Mouse (Mus musculus) brown adipose tissue, adult 24 weeks (tissue): ENCODE results near the gene Med12l. TPM values are rescaled to one million over a fixed set of nuclear protein-coding genes. Genes with fewer than 3 reads are reported as not detected.

ENCODE experiments used
- H3K27ac ChIP-seq: fragments of 200-500 bp; replicated peaks from 2 replicates; pipeline ENCODE4 v1.5.1; 2012; ENCODE audit warnings: low read depth, mild to moderate bottlenecking, low read length
- H3K4me1 ChIP-seq: fragments of 200-500 bp; 2 replicates; pipeline ENCODE4 v1.6.1; 2012; ENCODE audit warnings: low read length, mixed read lengths; ENCODE audit not compliant: control insufficient read depth, insufficient read depth, insufficient read length
- H3K4me3 ChIP-seq: fragments of 200-500 bp; 2 replicates; pipeline ENCODE4 v1.5.1; 2012; ENCODE audit warnings: low read depth, mild to moderate bottlenecking, low read length, moderate library complexity; ENCODE audit not compliant: insufficient read depth
- polyA plus RNA-seq: library from polyadenylated mRNA; stranded (reverse); fragments of >200 nt; gene quantifications from 2 replicates; pipeline ENCODE4 v1.2.4, GENCODE M21; 2012; ENCODE audit not compliant: missing spikeins, insufficient read depth, insufficient read length

Gene Med12l
- polyA plus RNA-seq, 1 experiment, result 3.7 TPM

DNA sequence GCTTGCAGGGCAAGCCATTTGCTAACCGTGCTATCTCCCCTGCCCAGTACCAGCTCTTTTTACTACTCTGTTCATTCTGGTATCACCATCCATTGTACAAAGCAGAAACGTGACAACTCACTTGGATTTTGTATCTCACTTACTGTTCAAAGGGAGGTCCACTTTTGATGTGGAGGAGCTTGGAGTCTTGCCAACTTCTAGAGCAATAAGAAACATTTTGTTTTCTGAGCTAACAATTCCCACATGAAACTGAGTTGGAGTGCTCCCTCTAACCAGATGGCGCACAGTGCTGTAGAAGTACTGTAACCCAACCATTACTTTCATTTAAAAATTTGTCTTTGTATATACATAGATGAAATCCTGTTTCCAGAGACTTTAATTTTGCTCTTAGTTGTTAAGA is 225.3 kb downstream of the Med12l start:
- H3K4me3 ChIP-seq, result no peak overlapping the region
- H3K4me1 ChIP-seq, result 0 out of 2 replicates have a peak, but pooled peaks cover 2% of the 10 kb centered on the region
- no peak overlapping the region for H3K27ac ChIP-seq

DNA sequence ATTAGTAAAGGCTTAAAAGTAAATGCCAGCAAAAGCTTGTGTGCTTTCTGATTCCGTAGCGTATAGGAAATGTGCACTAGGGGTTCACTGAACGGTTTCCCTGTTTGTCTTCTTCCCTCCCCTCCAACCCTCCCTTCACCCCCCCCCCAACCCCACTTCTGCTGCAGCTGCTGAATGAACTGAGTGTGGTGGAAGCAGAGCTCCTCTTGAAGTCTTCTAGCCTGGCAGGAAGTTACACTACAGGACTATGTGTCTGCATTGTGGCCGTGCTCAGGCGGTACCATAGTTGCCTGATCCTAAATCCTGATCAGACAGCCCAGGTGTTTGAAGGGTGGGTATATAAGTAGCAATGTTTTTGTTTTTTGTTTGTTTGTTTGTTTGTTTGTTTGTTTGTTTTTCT is 229.3 kb downstream of the Med12l start:
- Histone ChIP-seq H3K27ac (no peak overlapping the region), H3K4me3 (no peak overlapping the region), H3K4me1 (no peaks in the 10 kb centered on the region)

DNA sequence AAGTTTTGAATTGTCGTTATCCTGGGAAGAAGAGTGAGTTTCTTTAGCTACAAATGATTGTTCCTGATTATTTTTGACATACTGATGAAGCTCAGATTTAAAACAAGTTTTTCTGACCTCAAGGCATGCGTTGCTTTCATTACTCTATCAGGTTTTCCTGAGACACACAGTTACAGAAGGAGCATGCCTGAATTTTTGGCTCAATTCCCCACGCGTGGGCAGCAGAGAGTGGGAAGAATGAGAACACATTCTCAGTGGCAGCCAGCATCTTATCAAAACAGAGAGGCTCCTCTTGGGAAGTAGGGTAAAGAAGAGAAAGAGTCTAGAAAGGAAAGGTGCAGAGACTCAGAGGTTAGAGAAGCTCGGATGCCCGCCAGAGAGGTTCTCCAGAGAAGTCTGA is 237.8 kb downstream of the Med12l start:
- Histone ChIP-seq H3K4me3 (no peak overlapping the region), H3K27ac (no peak overlapping the region)

DNA sequence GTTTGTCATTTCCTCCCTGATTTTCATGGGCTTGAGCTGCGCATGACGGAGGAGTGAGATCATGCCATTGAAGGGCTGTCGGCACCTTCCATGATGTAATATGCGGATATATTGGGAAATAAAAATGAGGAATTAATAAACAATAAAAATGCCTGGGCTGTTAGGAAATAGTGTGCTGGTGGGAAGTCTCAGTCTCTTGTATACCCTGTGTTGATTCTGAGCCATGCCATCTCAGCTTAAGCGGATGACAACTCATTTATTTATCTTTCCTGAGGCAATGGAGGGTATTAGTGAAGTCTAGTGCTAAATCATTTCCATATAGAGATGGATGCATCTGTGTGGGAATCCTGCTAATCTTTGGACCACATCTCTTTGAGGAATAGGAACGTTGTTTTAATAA is 242.4 kb downstream of the Med12l start:
- Histone ChIP-seq H3K27ac (no peak overlapping the region), H3K4me1 (no peaks in the 10 kb centered on the region), H3K4me3 (no peak overlapping the region)

More for the DNA sequence above, 237.8 kb downstream of the Med12l start:
- no peaks in the 10 kb centered on the region; the same call in 1 of the 2 replicates for H3K4me1 ChIP-seq

DNA sequence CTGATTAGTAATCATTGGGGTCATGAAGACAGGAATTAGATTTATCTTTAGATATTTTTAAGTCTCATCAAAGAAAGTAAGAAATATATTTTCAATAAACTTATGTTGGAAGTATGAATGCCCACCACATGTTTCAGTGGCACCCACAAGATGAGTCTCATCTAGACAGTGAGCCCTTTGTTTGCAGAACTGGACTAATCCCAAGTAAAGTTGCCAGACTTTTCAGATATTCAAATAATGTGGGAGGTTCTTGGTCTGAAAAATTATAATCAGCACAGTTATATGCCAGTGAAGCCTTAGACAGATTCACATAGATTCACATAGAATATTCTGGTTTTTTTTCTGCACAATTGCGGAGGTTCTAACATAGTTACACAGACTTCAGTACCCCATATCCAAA is 244.8 kb downstream of the Med12l start:
- no peak overlapping the region for H3K27ac ChIP-seq
- H3K4me1 ChIP-seq, result no peaks in the 10 kb centered on the region
- no peak overlapping the region for H3K4me3 ChIP-seq

DNA sequence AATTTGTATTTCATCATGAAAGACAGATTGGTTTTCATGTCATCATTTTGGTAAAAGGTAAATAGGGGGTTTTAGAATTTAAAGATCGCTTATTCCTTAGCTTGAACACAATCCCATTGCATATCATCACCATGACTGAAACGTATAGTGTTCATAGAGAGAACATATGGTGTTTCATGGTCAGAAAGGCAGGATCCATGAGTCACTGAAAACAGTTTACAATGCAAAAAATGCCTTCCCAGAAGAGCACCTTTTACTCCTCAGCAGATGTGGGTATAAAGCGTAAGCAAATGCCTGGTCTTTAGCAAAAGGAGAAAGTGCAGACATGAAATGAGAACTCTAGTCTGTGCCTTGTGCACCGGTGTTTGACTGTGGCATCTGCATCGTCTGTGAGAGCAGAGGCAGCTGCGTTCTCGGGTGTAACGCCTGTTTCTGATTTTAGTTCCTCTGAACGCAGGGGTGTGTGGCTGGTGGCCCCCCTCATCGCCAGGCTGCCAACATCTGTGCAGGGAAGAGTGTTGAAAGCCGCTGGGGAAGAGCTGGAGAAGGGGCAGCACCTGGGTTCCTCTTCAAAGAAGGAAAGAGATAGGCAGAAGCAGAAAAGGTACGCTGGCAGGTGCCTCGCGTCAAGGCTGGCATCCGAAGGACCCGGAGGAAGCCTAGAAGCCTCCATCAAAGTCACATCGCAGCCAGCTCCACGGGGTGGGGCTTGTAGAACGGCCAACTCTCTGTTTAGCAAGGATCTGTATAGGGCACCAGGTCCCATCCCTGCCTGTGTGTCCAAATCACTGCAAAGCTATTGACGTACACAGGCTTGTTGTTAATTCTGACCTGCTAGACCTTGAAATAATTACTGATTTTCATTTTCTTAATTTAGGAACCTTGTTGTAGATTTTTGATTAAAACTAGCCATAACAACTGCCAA is 252.4 kb downstream of the Med12l start:
- H3K27ac ChIP-seq, result no peak overlapping the region
- H3K4me3 ChIP-seq, result no peak overlapping the region
- H3K4me1 ChIP-seq, result peaks cover 2% of the 10 kb centered on the region

DNA sequence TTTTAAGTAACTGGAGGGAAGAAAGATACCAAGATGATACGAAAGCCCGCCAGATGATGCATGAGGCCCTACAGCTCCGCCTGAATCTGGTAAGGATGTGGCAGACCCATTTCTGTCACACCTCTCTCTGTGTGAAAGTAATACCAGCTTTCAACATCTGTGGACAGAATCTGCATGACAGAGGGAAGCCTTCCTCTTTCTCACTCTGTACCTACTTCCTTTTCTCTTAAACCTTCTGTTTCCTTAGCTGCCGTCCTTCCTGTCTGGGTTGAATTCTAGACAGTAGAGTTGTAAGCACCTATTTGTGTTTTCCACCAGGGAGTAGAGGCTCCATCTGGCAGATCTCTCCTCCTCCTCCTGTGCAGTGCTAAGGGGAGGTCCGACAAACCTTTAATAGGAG is 255.1 kb downstream of the Med12l start:
- Histone ChIP-seq H3K27ac (no peak overlapping the region; the same call in 1 of the 2 replicates), H3K4me1 (peaks cover 2% of the 10 kb centered on the region), H3K4me3 (no peak overlapping the region)

DNA sequence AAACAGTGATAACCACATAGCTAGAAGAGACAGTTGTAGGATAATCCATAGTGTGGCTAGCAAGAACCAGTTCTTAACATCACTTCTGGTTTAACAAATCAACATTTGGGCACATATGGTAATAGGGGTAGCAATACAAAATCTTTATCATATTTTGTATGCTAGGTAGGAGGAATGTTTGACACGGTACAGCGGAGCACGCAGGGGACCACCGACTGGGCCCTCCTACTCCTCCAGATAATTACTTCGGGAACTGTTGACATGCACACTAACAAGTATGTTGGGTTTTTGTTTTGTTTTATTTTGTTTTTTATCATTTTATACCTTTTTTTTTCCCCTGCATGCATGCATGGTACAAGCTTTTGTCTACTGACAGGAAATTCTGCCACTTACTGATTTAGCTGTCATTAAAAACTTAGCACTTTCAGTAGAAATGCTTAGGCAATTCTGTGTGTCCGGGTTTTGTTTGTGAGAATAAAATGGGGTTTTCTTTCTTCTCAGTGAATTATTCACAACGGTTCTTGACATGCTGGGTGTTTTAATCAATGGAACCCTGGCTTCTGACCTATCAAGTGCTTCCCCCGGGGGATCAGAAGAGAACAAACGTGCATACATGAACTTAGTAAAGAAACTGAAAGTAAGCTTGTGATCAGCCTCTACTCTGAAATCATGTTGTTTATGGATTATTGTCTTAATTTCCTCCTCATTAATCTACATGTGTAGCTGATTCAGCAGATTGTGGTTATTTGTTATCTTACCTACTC is 256.3 kb downstream of the Med12l start:
- Histone ChIP-seq H3K27ac (no peak overlapping the region), H3K4me1 (peaks cover 2% of the 10 kb centered on the region), H3K4me3 (no peak overlapping the region)

DNA sequence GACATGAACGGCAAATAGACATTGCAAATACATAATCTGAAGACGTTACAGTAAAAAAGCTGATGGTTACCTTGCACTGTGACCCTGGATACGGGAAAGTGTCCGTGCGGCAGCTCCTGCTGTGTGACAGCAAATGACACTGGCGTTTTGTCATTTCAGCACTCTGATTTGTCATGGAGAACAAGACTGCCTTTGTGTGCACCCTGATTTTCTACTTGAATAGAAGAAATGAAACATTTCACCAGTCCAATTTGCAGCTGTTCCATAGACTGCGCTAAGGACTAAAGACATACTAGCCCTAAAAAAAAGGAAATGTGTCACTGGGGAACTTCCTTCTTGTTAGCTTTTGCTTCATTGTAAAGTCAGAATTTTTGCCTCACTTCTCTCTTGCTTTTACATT is 257.1 kb downstream of the Med12l start, which contains the start of gene P2ry12:
Gene P2ry12, minus strand, starts transcription at position 168 of the 400 bp plus-strand sequence.
- peaks cover 2% of the 10 kb centered on the region for H3K4me1 ChIP-seq
- peak within 1 kb of the TSS; percentile 33; the same call in 1 of the 2 replicates for H3K4me3 ChIP-seq
- peak within 1 kb of the TSS; percentile 54; the same call in 1 of the 2 replicates for H3K27ac ChIP-seq

DNA sequence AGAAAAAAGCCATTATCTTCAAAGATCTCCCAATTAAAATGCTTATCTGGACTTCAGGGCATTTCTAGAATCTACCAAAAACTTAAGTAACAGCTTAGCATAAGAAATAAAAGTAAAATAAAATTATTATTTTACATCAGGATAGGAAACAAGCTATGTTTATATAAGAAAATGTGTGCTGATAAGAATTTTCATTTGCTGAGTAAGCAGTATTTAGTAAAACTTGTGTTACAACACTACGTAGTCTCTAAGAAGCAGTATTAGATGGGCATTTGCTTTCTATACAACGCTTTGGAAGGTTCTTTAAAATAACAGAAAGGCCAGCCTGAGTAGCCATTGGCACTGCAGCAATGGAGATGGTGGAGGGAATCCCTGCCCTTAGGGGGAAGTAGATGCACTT is 257.8 kb downstream of the Med12l start:
- H3K4me3 ChIP-seq, result no peak overlapping the region
- H3K4me1 ChIP-seq, result peaks cover 2% of the 10 kb centered on the region

DNA sequence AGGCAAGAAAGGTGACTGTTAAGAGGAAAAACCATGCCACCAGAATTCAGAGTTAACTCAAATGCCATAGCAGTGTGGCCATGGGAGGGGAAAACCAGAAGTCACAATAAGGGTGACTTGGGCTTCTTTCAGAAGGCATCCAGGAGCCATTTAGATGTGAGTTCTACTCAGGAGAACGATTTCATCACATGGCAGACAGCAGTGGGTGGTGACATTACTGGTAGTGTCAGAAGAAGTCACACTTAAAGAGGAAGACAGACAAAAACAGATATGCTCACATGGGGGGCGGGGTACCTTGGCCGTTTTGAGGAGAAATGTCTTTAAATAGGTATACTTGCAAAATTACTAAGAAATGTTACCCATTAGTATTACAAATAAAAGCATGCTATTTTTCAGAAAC is 258.4 kb downstream of the Med12l start:
- Histone ChIP-seq H3K4me3 (no peak overlapping the region), H3K4me1 (peaks cover 2% of the 10 kb centered on the region), H3K27ac (no peak overlapping the region)

More for the DNA sequence above, 257.8 kb downstream of the Med12l start:
- H3K27ac ChIP-seq, result no peak overlapping the region

DNA sequence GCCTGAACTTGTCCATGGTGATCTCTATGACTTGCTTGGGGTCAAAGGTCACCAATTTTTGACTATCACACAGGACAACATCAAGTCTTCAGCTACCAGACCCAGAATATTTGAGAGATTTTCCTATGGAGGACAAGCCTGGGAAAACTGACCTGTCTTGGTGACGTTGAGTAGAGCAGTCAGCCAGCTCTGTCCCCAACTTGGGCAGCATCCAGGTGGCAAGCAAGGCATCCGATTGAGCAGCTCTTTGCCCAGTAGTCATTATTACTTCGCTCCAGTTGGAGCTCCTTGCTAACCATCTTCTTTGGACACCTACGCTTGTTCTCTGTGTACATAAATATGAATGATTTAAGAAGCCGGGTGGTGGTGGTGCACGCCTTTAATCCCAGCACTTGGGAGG is 265.2 kb downstream of the Med12l start:
- Histone ChIP-seq H3K4me3 (no peak overlapping the region), H3K27ac (no peak overlapping the region)

DNA sequence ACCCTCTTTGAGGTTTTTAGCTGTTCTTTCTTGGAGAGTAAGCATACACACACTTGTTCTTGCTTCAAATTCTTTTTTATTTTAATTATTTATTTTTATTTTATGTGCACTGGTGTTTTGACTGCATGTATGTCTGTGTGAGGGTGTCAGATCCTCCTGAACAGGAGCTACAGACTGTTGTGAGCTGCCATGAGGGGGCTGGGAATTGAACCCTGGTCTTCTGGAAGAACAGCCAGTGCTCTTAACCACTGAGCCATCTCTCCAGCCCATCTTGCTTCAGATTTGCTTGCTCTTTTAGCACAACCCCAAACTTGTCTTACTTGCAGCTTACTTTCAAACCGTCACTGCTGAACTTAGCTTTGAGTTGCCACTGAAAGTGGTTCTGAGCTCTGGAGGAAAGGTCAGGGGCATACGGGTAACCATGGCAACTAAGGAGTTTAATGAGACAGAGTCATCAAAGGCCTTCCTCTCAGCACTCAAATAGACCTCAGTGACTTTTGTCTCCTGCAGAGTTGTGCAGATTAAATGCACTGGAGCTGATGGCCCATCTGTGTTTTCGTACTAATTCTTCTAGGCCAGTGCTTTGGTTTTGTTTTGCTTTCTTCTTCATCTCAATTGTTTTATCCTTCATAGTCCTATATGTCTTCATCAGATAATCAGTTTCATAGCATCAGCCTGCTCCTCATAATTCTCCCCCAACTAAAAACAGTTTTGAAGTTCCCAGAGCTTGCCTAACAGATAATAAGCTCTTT is 272.1 kb downstream of the Med12l start:
- no peaks in the 10 kb centered on the region for H3K4me1 ChIP-seq
- H3K27ac ChIP-seq, result no peak overlapping the region
- H3K4me3 ChIP-seq, result no peak overlapping the region

More for the DNA sequence above, 265.2 kb downstream of the Med12l start:
- H3K4me1 ChIP-seq, result no peaks in the 10 kb centered on the region

DNA sequence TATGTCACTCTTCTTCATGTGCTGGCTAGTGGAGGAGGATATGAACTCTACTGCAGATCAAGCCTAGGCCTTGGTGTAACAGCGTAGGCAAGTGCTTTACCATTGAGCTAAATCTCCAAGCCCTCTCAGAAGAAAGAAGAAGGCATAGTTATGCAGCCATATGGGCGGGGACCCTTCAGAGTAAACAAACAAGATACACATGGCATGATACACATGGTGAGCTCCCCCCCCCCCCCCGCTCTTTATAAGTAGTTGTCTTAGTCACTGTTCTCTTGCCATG is 272.6 kb downstream of the Med12l start:
- no peak overlapping the region for H3K4me3 ChIP-seq
- no peaks in the 10 kb centered on the region for H3K4me1 ChIP-seq
- H3K27ac ChIP-seq, result no peak overlapping the region

DNA sequence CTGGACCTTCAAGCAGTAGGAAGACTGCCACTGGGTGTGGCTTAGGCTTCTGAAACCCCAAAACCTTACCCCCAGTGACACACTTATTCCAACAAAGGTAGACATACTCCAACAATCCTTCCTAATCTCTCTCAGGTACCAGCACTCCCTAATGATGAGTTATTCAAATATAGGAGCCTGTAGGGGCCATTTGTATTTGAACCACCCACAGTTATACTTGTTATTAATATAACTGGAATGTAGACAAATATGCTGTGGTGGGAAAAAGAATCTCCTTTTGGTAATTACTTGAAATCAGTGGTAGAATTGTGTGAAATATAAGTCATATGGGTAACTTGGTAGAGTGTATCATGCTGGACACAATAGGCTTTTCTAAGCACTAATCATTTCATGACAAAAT is 273.0 kb downstream of the Med12l start:
- H3K27ac ChIP-seq, result no peak overlapping the region
- no peak overlapping the region for H3K4me3 ChIP-seq
- H3K4me1 ChIP-seq, result no peaks in the 10 kb centered on the region
